Mouse (Mus musculus): ENCODE data around the gene Ipo11. TPM values are rescaled to one million over a fixed set of nuclear protein-coding genes. Genes with fewer than 3 reads are reported as not detected.
A peak's percentile ranks its signal among the peaks of the same experiment; 100 is the strongest.

The Ipo11 gene
- polyA plus RNA-seq, 1 experiment from 2014 or later, result 51.7 TPM

DNA sequence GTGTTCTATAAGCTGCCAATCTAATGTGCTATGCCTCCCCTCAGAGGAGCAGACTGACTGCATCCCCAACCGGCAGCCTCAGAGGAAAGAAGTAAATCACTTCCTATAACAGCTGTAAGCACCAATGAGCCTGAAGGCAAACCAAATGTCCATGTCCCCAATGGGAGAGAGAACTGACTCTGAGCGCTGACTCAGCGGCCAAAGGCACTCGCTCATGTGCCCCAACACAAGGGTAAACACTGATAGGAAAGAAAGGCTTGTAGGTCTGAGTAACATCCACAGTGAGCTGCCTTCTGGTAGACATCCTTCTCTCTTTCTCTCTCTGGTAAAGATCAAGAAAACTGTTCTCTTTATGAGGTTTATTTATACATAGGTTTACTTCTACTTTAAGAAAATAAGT lies 94.2 kb downstream of the Ipo11 start:
- Histone ChIP-seq H3K4me3 (no peak overlapping the region), H3K36me3 (peaks cover 8% of the 10 kb centered on the region; the same call in 1 of the 2 replicates), H3K27me3 (no peaks in the 10 kb centered on the region), H3K9me3 (replicated peaks) (no peaks in the 10 kb centered on the region), H3K9ac (no peak overlapping the region), H3K4me2 (no peak overlapping the region), H3K27ac (no peak overlapping the region), H3K4me1 (replicated peaks) (no peaks in the 10 kb centered on the region)
- ATAC-seq (replicated peaks; ENCODE audit: insufficient number of reproducible peaks, insufficient read depth, low FRiP score, low read depth), result no peak
- 73% methylated on average over 4 of the region's 4 CpGs for WGBS

- Histone ChIP-seq H3K27me3 (no peaks in the 10 kb centered on the region), H3K27ac (no peak overlapping the region), H3K9me3 (replicated peaks) (no peaks in the 10 kb centered on the region), H3K4me2 (no peak overlapping the region), H3K4me3 (no peak overlapping the region), H3K4me1 (replicated peaks) (no peaks in the 10 kb centered on the region), H3K36me3 (peaks cover 5% of the 10 kb centered on the region; the same call in 1 of the 2 replicates), H3K9ac (no peak overlapping the region)
- no peak for ATAC-seq (replicated peaks; ENCODE audit: insufficient number of reproducible peaks, insufficient read depth, low FRiP score, low read depth)
- 90% methylated on average over 3 of the region's 3 CpGs for WGBS
Measured at GRCm38 (mm10) chr13:106838778-106839177, 98.0 kb downstream of the Ipo11 start.

- ATAC-seq (replicated peaks; ENCODE audit: insufficient number of reproducible peaks, insufficient read depth, low FRiP score, low read depth), result no peak
- 69% methylated on average over 5 of the region's 5 CpGs for WGBS
- Histone ChIP-seq H3K27ac (peak overlapping the region; percentile 51), H3K9me3 (replicated peaks) (no peaks in the 10 kb centered on the region), H3K4me2 (0 out of 2 replicates have a peak overlapping the region, but pooled peaks have one; percentile 16), H3K4me1 (replicated peaks) (no peaks in the 10 kb centered on the region), H3K9ac (no peak overlapping the region), H3K27me3 (no peaks in the 10 kb centered on the region), H3K36me3 (peaks cover 1% of the 10 kb centered on the region; the same call in 1 of the 2 replicates), H3K4me3 (no peak overlapping the region)
Measured at GRCm38 (mm10) chr13:106836527-106836879, 100.3 kb downstream of the Ipo11 start.

DNA sequence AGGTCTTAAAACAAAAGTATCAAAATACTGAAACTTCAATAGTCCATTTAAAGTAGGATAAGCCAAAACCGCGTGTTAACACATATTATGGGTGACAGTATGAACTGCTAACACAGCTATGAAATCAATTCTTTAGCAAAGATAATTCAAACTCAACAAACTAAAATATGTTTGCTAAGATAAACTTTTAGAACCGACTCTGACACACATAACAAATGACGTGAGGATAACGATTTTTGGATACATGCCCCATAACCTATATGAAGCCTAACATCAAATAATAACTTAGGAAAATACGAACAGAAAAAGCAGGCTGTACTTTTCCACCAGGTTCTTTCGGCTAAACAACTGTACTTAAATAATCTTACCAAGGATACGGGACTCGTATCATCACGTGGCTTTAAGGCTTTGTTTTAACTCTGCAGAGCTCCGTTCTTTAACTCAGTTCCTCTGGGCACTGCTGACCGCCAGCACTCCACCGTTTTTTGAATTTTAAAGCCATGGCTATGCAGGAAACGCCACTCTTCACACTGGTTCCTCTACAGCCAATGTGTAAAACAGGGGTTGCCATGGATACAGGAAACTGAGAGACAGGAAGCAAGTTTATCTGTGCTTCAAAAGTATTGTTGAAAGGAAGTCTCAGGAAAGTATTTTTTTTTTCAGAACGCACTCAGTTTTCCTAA lies 100.8 kb downstream of the Ipo11 start:
- no peaks in the 10 kb centered on the region for H3K36me3 ChIP-seq
- H3K4me1 ChIP-seq (replicated peaks), result no peaks in the 10 kb centered on the region
- peak overlapping the region; percentile 39 for H3K4me3 ChIP-seq
- no peaks in the 10 kb centered on the region for H3K27me3 ChIP-seq
- peak overlapping the region; percentile 60 for H3K27ac ChIP-seq
- peak; percentile 89 for ATAC-seq (replicated peaks; ENCODE audit: insufficient number of reproducible peaks, insufficient read depth, low FRiP score, low read depth)
- no peak overlapping the region for H3K9ac ChIP-seq
- no peaks in the 10 kb centered on the region for H3K9me3 ChIP-seq (replicated peaks)
- no peak overlapping the region; the same call in 1 of the 2 replicates for H3K4me2 ChIP-seq
- WGBS, result 48% methylated on average over 15 of the region's 15 CpGs

GRCm38 (mm10) chr13:106830029-106830428 lies 106.7 kb downstream of the Ipo11 start:
- no peak for ATAC-seq (replicated peaks; ENCODE audit: insufficient number of reproducible peaks, insufficient read depth, low FRiP score, low read depth)

GRCm38 (mm10) chr13:106829327-106829997 lies 107.3 kb downstream of the Ipo11 start:
- Histone ChIP-seq H3K4me2 (no peak overlapping the region), H3K27me3 (no peaks in the 10 kb centered on the region), H3K9me3 (replicated peaks) (no peaks in the 10 kb centered on the region), H3K4me1 (replicated peaks) (no peaks in the 10 kb centered on the region), H3K4me3 (no peak overlapping the region), H3K9ac (no peak overlapping the region), H3K36me3 (no peaks in the 10 kb centered on the region), H3K27ac (no peak overlapping the region)
- 74% methylated on average over 12 of the region's 12 CpGs for whole genome bisulfite sequencing
- no peak for ATAC-seq (replicated peaks; ENCODE audit: insufficient number of reproducible peaks, insufficient read depth, low FRiP score, low read depth)

More at GRCm38 (mm10) chr13:106830029-106830428, 106.7 kb downstream of the Ipo11 start:
- Histone ChIP-seq H3K4me1 (replicated peaks) (no peaks in the 10 kb centered on the region), H3K27me3 (no peaks in the 10 kb centered on the region), H3K27ac (no peak overlapping the region), H3K4me3 (no peak overlapping the region), H3K4me2 (no peak overlapping the region), H3K36me3 (no peaks in the 10 kb centered on the region), H3K9ac (no peak overlapping the region), H3K9me3 (replicated peaks) (no peaks in the 10 kb centered on the region)
- WGBS, result 66% methylated on average over 6 of the region's 6 CpGs

DNA sequence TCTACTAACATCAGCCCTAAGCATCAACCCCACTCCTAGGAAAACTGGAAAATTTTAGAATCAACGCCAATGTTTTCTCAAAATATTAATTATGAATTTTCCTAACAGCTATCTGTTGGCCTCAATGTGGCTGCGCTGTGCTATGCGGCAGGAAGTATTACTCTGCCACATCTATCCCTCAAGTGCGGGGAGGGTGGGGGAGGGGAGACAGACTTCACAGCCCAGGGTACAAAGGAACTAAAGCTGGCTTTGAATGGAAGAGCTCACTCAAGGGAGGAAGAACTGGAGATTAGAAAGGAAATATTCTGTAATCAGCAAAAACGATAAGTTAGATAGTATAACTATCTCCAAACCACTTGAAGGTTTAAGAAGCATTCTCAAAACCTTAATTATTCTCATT lies 111.1 kb downstream of the Ipo11 start:
- H3K36me3 ChIP-seq, result no peaks in the 10 kb centered on the region
- no peaks in the 10 kb centered on the region for H3K9me3 ChIP-seq (replicated peaks)
- H3K4me3 ChIP-seq, result no peak overlapping the region
- no peak for ATAC-seq (replicated peaks; ENCODE audit: insufficient number of reproducible peaks, insufficient read depth, low FRiP score, low read depth)
- H3K27ac ChIP-seq, result no peak overlapping the region
- WGBS, result 69% methylated on average over 5 of the region's 5 CpGs
- no peaks in the 10 kb centered on the region for H3K27me3 ChIP-seq
- H3K4me1 ChIP-seq (replicated peaks), result no peaks in the 10 kb centered on the region
- no peak overlapping the region for H3K4me2 ChIP-seq
- no peak overlapping the region for H3K9ac ChIP-seq

- Histone ChIP-seq H3K27me3 (no peaks in the 10 kb centered on the region), H3K9me3 (replicated peaks) (no peaks in the 10 kb centered on the region), H3K4me2 (no peak overlapping the region), H3K4me1 (replicated peaks) (no peaks in the 10 kb centered on the region), H3K36me3 (no peaks in the 10 kb centered on the region), H3K4me3 (no peak overlapping the region), H3K9ac (no peak overlapping the region), H3K27ac (no peak overlapping the region)
- WGBS, result 94% methylated on average over 2 of the region's 2 CpGs
- no peak for ATAC-seq (replicated peaks; ENCODE audit: insufficient number of reproducible peaks, insufficient read depth, low FRiP score, low read depth)
Measured at GRCm38 (mm10) chr13:106823875-106824191, 112.9 kb downstream of the Ipo11 start.

DNA sequence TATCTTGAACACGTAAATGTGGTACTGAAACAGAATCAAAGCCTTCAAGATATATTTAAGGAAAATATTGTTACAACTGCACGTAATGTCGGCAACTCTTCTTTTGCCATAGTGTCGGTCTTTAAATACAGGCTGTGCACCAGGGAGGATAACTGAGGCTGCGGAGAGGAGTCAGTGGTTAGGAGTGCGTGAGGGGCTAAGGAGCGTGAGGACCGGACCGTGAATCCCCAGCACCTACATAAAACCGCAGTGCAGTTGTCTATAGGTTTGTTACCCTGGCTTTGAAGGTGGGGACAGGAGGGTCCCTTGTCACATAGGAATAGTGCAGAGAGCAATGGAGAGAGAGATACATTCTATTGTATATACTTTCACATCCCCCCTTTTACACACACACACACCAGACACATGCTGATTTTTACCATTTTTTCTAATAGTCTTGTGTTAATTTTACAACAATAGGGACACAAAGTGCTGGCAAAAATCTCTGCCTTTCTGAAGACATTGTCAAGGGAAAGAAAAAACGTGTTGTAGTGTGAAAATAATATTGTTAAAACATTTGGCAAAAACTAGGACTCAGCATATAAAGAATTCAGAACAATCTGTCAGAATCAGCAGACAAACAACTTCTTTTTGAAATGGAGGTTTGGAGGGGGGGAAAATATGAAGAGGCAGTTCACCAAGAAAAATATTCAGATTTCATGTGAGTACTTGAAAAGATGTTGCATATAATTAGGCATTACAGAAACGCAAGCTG lies 113.5 kb downstream of the Ipo11 start:
- no peaks in the 10 kb centered on the region for H3K4me1 ChIP-seq (replicated peaks)
- H3K9me3 ChIP-seq (replicated peaks), result no peaks in the 10 kb centered on the region
- no peak overlapping the region for H3K4me2 ChIP-seq
- H3K4me3 ChIP-seq, result no peak overlapping the region
- H3K9ac ChIP-seq, result no peak overlapping the region
- 89% methylated on average over 12 of the region's 12 CpGs for WGBS
- H3K36me3 ChIP-seq, result no peaks in the 10 kb centered on the region
- no peak for ATAC-seq (replicated peaks; ENCODE audit: insufficient number of reproducible peaks, insufficient read depth, low FRiP score, low read depth)
- H3K27me3 ChIP-seq, result no peaks in the 10 kb centered on the region
- H3K27ac ChIP-seq, result no peak overlapping the region

GRCm38 (mm10) chr13:106820149-106820548 lies 116.6 kb downstream of the Ipo11 start:
- 81% methylated on average over 2 of the region's 2 CpGs for WGBS
- H3K4me1 ChIP-seq (replicated peaks), result no peaks in the 10 kb centered on the region
- no peak for ATAC-seq (replicated peaks; ENCODE audit: insufficient number of reproducible peaks, insufficient read depth, low FRiP score, low read depth)
- no peak overlapping the region for H3K27ac ChIP-seq
- H3K9me3 ChIP-seq (replicated peaks), result no peaks in the 10 kb centered on the region
- H3K36me3 ChIP-seq, result no peaks in the 10 kb centered on the region
- no peak overlapping the region for H3K9ac ChIP-seq
- no peaks in the 10 kb centered on the region for H3K27me3 ChIP-seq
- no peak overlapping the region for H3K4me2 ChIP-seq
- no peak overlapping the region for H3K4me3 ChIP-seq

DNA sequence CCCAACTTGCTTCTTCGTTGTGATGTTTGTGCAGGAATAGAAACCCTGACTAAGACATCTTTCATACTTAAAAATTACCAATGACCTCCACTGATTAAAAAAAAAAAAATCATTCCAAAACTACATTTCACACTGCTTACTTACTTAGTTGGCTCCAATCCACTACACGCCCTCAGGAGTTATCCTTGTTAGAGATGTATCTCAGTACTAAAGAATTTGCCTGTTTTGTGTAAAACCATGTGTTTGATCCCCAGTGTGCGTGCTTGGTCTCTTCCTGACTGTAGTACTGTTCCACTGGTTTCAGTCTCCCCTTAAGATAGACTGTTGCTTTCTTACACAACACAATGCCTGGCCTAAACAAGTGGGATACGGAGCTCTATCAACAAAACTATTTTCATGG lies 117.0 kb downstream of the Ipo11 start:
- no peaks in the 10 kb centered on the region for H3K27me3 ChIP-seq
- H3K4me1 ChIP-seq (replicated peaks), result no peaks in the 10 kb centered on the region
- H3K27ac ChIP-seq, result no peak overlapping the region
- 79% methylated on average over 4 of the region's 4 CpGs for WGBS
- no peak for ATAC-seq (replicated peaks; ENCODE audit: insufficient number of reproducible peaks, insufficient read depth, low FRiP score, low read depth)
- no peaks in the 10 kb centered on the region for H3K36me3 ChIP-seq
- no peaks in the 10 kb centered on the region for H3K9me3 ChIP-seq (replicated peaks)
- no peak overlapping the region for H3K4me2 ChIP-seq
- H3K4me3 ChIP-seq, result no peak overlapping the region
- H3K9ac ChIP-seq, result no peak overlapping the region
